Mouse (Mus musculus) right cerebral cortex, postnatal 25 days (tissue): ENCODE measurements around the gene Zfp523.

ENCODE experiments used
- DNase-seq: peaks from one replicate; pipeline ENCODE4 v3.0.0; 2022

The Zfp523 gene

GRCm38 (mm10) chr17:28176775-28177539 is at the start of gene Zfp523:
Gene Zfp523 (plus strand): TSS chr17:28177129.
- DNase-seq: peak; percentile 93

GRCm38 (mm10) chr17:28129796-28130195 is 47.1 kb upstream of the Zfp523 start:
- DNase-seq: no peak

GRCm38 (mm10) chr17:28130391-28131125 is 46.4 kb upstream of the Zfp523 start:
- no peak for DNase-seq

GRCm38 (mm10) chr17:28131156-28131555 is 45.8 kb upstream of the Zfp523 start:
- no peak for DNase-seq

- DNase-seq: peak; percentile 24
Measured at GRCm38 (mm10) chr17:28133193-28133592, 43.7 kb upstream of the Zfp523 start.

GRCm38 (mm10) chr17:28135496-28135895 is 41.4 kb upstream of the Zfp523 start:
- no peak for DNase-seq

- DNase-seq: no peak
Measured at GRCm38 (mm10) chr17:28136266-28136665, 40.7 kb upstream of the Zfp523 start.

GRCm38 (mm10) chr17:28138013-28138412 is 38.9 kb upstream of the Zfp523 start:
- no peak for DNase-seq

GRCm38 (mm10) chr17:28138685-28139084 is 38.2 kb upstream of the Zfp523 start:
- no peak for DNase-seq

- no peak for DNase-seq
Measured at GRCm38 (mm10) chr17:28140431-28141204, 36.3 kb upstream of the Zfp523 start.

GRCm38 (mm10) chr17:28141205-28141650 is 35.7 kb upstream of the Zfp523 start:
- no peak for DNase-seq

- DNase-seq: no peak
Measured at GRCm38 (mm10) chr17:28141771-28142699, 34.9 kb upstream of the Zfp523 start, which contains the start of gene Scube3. Gene Scube3 (plus strand): TSS chr17:28142141.

- no peak for DNase-seq
Measured at GRCm38 (mm10) chr17:28142700-28143610, 34.0 kb upstream of the Zfp523 start.

GRCm38 (mm10) chr17:28143751-28144150 is 33.2 kb upstream of the Zfp523 start:
- no peak for DNase-seq

GRCm38 (mm10) chr17:28144241-28144640 is 32.7 kb upstream of the Zfp523 start:
- no peak for DNase-seq

GRCm38 (mm10) chr17:28148288-28148687 is 28.6 kb upstream of the Zfp523 start:
- DNase-seq: no peak

- no peak for DNase-seq
Measured at GRCm38 (mm10) chr17:28149734-28150133, 27.2 kb upstream of the Zfp523 start.

- DNase-seq: no peak
Measured at GRCm38 (mm10) chr17:28150456-28150855, 26.5 kb upstream of the Zfp523 start.

GRCm38 (mm10) chr17:28153095-28153494 is 23.8 kb upstream of the Zfp523 start:
- no peak for DNase-seq

GRCm38 (mm10) chr17:28154970-28155369 is 22.0 kb upstream of the Zfp523 start:
- DNase-seq: no peak

GRCm38 (mm10) chr17:28160361-28160760 is 16.6 kb upstream of the Zfp523 start:
- DNase-seq: no peak
